Comparison of ENCODE assay signal across 12 mouse cellular contexts in the genomic region with DNA sequence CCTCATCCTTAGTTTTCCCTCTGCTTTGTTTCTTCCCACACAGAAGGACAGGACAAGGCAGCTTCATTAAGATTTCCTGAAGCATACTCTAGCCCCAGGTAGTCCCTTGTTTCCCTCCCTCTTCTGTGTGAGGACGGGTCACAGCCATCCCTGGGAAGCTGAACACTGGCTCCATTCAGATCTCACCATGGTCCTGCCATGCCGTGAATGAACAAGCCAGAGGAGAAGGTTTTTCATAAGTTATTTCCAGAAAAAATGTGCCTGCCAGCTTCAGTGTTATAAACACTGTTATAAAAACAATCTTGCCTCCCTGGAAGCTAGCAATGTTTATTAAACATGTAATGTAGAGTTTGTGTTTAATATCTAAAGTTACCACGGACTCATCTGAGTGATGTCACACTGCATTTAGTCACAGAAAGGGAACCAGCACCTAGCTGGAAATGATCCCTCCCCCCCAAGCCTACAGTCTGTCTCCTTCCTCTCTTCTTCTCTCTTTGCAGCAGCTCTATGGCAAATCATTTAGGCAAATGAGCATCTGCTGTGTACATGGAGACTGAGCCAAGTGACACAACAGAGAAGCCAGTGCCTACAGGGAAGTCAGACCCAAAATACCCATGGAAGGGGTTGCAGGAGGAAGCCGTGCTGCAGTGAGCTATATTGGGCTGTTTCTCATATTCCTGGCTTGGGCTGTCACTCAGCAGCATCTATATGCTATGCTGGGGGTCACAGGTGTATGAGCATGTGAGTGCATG.
DNase-seq lines count a peak whose midpoint lies in the region; ATAC-seq and TF ChIP-seq lines count a peak whose summit lies in the region.
"Had no signal": no experiment of that assay in that cellular context is flagged by ENCODE, and none has a peak within 500 bp of the region (broad histone marks: within the 10 kb centered on the region; RNA-seq: fewer than 3 reads in every experiment).

No protein-coding gene starts in this region.

- H3K27ac ChIP-seq in forebrain, embryonic 15.5 days (replicated peaks), result no peak overlapping the region
- H3K27ac ChIP-seq in forebrain, embryonic 10.5 days, result no peak overlapping the region
- no peak overlapping the region for H3K27ac ChIP-seq in layer of hippocampus, adult 2 months
- no peak overlapping the region for H3K27ac ChIP-seq in heart, embryonic 11.5 days (ENCODE audit: low read depth, low read length)
- H3K27ac ChIP-seq: embryonic facial prominence, embryonic 12.5 days; liver, embryonic 15.5 days; stomach, embryonic 15.5 days had no signal

- peaks cover 7% of the 10 kb centered on the region for H3K4me1 ChIP-seq in forebrain, embryonic 15.5 days
- H3K4me1 ChIP-seq in forebrain, embryonic 10.5 days, result no peaks in the 10 kb centered on the region
- H3K4me1 ChIP-seq in heart, embryonic 11.5 days (ENCODE audit: control insufficient read depth, insufficient read depth, low read length), result no peaks in the 10 kb centered on the region
- H3K4me1 ChIP-seq: embryonic facial prominence, embryonic 12.5 days; liver, embryonic 15.5 days; stomach, embryonic 15.5 days had no signal

- no peaks in the 10 kb centered on the region for H3K9me3 ChIP-seq in forebrain, embryonic 15.5 days
- H3K9me3 ChIP-seq in forebrain, embryonic 10.5 days, result no peaks in the 10 kb centered on the region
- no peaks in the 10 kb centered on the region for H3K9me3 ChIP-seq in heart, embryonic 11.5 days (replicated peaks; ENCODE audit: control insufficient read depth, low read length)
- H3K9me3 ChIP-seq: embryonic facial prominence, embryonic 12.5 days; liver, embryonic 15.5 days; stomach, embryonic 15.5 days had no signal

- TF ChIP-seq CTCF in layer of hippocampus, adult 2 months (conservative IDR thresholded peaks at IDR 0.05), result no peak

- WGBS in forebrain, embryonic 15.5 days, result 36% methylated on average over 4 of the region's 4 CpGs
- 70% methylated on average over 4 of the region's 4 CpGs for WGBS in forebrain, embryonic 10.5 days
- 58% methylated on average over 4 of the region's 4 CpGs for WGBS in heart, embryonic 11.5 days (ENCODE audit: insufficient replicate concordance)

- no peak overlapping the region for H3K9ac ChIP-seq in forebrain, embryonic 15.5 days (replicated peaks)
- no peak overlapping the region for H3K9ac ChIP-seq in heart, embryonic 11.5 days (ENCODE audit: low read depth, low read length)
- H3K9ac ChIP-seq: embryonic facial prominence, embryonic 12.5 days; liver, embryonic 15.5 days; stomach, embryonic 15.5 days had no signal

- H3K27me3 ChIP-seq in forebrain, embryonic 15.5 days, result 0 out of 2 replicates have a peak, but pooled peaks cover 5% of the 10 kb centered on the region
- H3K27me3 ChIP-seq in forebrain, embryonic 10.5 days (ENCODE audit: poor library complexity, severe bottlenecking), result no peaks in the 10 kb centered on the region
- H3K27me3 ChIP-seq in heart, embryonic 11.5 days (ENCODE audit: control insufficient read depth, insufficient read depth, low read length), result no peaks in the 10 kb centered on the region
- H3K27me3 ChIP-seq: embryonic facial prominence, embryonic 12.5 days; liver, embryonic 15.5 days; Patski; stomach, embryonic 15.5 days had no signal

- no peak for DNase-seq in forebrain, embryonic 10.5 days (ENCODE audit: extremely low spot score, low spot score)
- peak; percentile 70 for DNase-seq in cerebellum, adult 9-11 months
- peak; percentile 11 to 14 for DNase-seq in layer of hippocampus, adult 2 months (ENCODE audit: low spot score in 2 of 2)
- DNase-seq in right cerebral cortex, adult 18-20 months, result peak; percentile 30
- DNase-seq in lung, adult 18-20 months, result no peak
- DNase-seq in kidney, adult 8-10 months, result no peak

- H3K4me2 ChIP-seq in forebrain, embryonic 15.5 days (replicated peaks), result no peak overlapping the region
- no peak overlapping the region for H3K4me2 ChIP-seq in heart, embryonic 11.5 days
- H3K4me2 ChIP-seq: embryonic facial prominence, embryonic 12.5 days; liver, embryonic 15.5 days; stomach, embryonic 15.5 days had no signal

- H3K4me3 ChIP-seq in forebrain, embryonic 15.5 days, result no peak overlapping the region
- H3K4me3 ChIP-seq in forebrain, embryonic 10.5 days, result no peak overlapping the region
- H3K4me3 ChIP-seq in layer of hippocampus, adult 2 months, result no peak overlapping the region
- no peak overlapping the region for H3K4me3 ChIP-seq in heart, embryonic 11.5 days (ENCODE audit: low read depth, low read length)
- H3K4me3 ChIP-seq: embryonic facial prominence, embryonic 12.5 days; liver, embryonic 15.5 days; stomach, embryonic 15.5 days had no signal

- peak; percentile 89 for ATAC-seq in forebrain, embryonic 15.5 days (replicated peaks)
- no peak for ATAC-seq in heart, embryonic 11.5 days (replicated peaks; ENCODE audit: insufficient number of reproducible peaks, low FRiP score, low TSS enrichment)
- ATAC-seq: Patski had no signal

- no peaks in the 10 kb centered on the region for H3K36me3 ChIP-seq in forebrain, embryonic 15.5 days
- H3K36me3 ChIP-seq in forebrain, embryonic 10.5 days (replicated peaks), result no peaks in the 10 kb centered on the region
- no peaks in the 10 kb centered on the region for H3K36me3 ChIP-seq in heart, embryonic 11.5 days (ENCODE audit: control insufficient read depth, insufficient read depth, low read length)
- H3K36me3 ChIP-seq: embryonic facial prominence, embryonic 12.5 days; liver, embryonic 15.5 days; stomach, embryonic 15.5 days had no signal

Comparison
In these comparisons a context has a peak if more than half of its experiments do, and no peak if none do; other contexts are left out.
1. DNase-seq: peak in cerebellum, adult 9-11 months (single experiment), layer of hippocampus, adult 2 months (2 of 2) and right cerebral cortex, adult 18-20 months (single experiment); none in forebrain, embryonic 10.5 days (single experiment), lung, adult 18-20 months (0 of 2) and kidney, adult 8-10 months (0 of 2).